Mouse (Mus musculus) neural tube, embryonic 12.5 days (tissue): Measurements from ENCODE around the gene Yy1. TPM values are rescaled to one million over a fixed set of nuclear protein-coding genes. Genes with fewer than 3 reads are reported as not detected.

Experiments used
- ATAC-seq: fragments of 200-750 bp; cut with Nextera tagmentation; 2 replicates; pipeline ENCODE4 v1.8.0; 2017; ENCODE audit warnings: low read depth, mild to moderate bottlenecking, moderate TSS enrichment, moderate library complexity; ENCODE audit not compliant: low FRiP score
- H3K27ac ChIP-seq: fragments of 300-500 bp; sonication (generic); 2 replicates; pipeline ENCODE4 v1.5.1; 2016
- H3K27me3 ChIP-seq: fragments of 300-500 bp; sonication (generic); replicated peaks from 2 replicates; pipeline ENCODE4 v1.6.1; 2016; ENCODE audit warnings: mild to moderate bottlenecking
- H3K36me3 ChIP-seq: fragments of 300-500 bp; sonication (generic); 2 replicates; pipeline ENCODE4 v1.6.1; 2016; ENCODE audit warnings: mild to moderate bottlenecking
- H3K4me1 ChIP-seq: fragments of 300-500 bp; sonication (generic); 2 replicates; pipeline ENCODE4 v1.6.1; 2016
- H3K4me2 ChIP-seq: fragments of 300-500 bp; sonication (generic); replicated peaks from 2 replicates; pipeline ENCODE4 v1.6.1; 2016; ENCODE audit warnings: mild to moderate bottlenecking
- H3K4me3 ChIP-seq: fragments of 300-500 bp; sonication (generic); 2 replicates; pipeline ENCODE4 v1.5.1; 2016
- H3K9ac ChIP-seq: fragments of 300-500 bp; sonication (generic); 2 replicates; pipeline ENCODE4 v1.6.1; 2016; ENCODE audit warnings: mild to moderate bottlenecking
- H3K9me3 ChIP-seq: fragments of 300-500 bp; sonication (generic); 2 replicates; pipeline ENCODE4 v1.6.1; 2016; ENCODE audit warnings: mild to moderate bottlenecking
- WGBS: fragments of 180-500 bp; shearing (Covaris S2); methylation state at CpG from one replicate; pipeline ENCODE4 v1.1.7; 2016; 5-methylcytosine and 5-hydroxymethylcytosine counted together
- polyA plus RNA-seq: library from polyadenylated mRNA; unstranded; fragments of >200 nt; fragmentation: Nextera tagmentation; extraction: Ambion mirVana; gene quantifications from 2 replicates; pipeline ENCODE4 v1.2.1, GENCODE M21; 2016

Gene Yy1
- polyA plus RNA-seq, 1 experiment from 2014 or later: 18.4 TPM

- peaks cover 7% of the 10 kb centered on the region; the same call in 1 of the 2 replicates for H3K9me3 ChIP-seq
- no peak overlapping the region for H3K4me3 ChIP-seq
- H3K4me2 ChIP-seq: no peak overlapping the region
- no peak overlapping the region for H3K9ac ChIP-seq
- H3K27me3 ChIP-seq: no peaks in the 10 kb centered on the region
- 96% methylated on average over 4 of the region's 4 CpGs for WGBS
- no peaks in the 10 kb centered on the region for H3K4me1 ChIP-seq
- no peak for ATAC-seq
- peaks cover 10% of the 10 kb centered on the region; the same call in 1 of the 2 replicates for H3K36me3 ChIP-seq
- no peak overlapping the region for H3K27ac ChIP-seq
Observed at GRCm38 (mm10) chr12:108785161-108785560, 7.6 kb upstream of the Yy1 start.

- Histone ChIP-seq H3K4me2 (no peak overlapping the region), H3K4me3 (no peak overlapping the region), H3K36me3 (peaks cover 10% of the 10 kb centered on the region; the same call in 1 of the 2 replicates), H3K4me1 (peaks cover 11% of the 10 kb centered on the region), H3K27ac (no peak overlapping the region), H3K9me3 (peaks cover 7% of the 10 kb centered on the region; the same call in 1 of the 2 replicates), H3K27me3 (no peaks in the 10 kb centered on the region), H3K9ac (no peak overlapping the region)
- WGBS: 93% methylated on average over 2 of the region's 2 CpGs
- ATAC-seq: no peak
Observed at GRCm38 (mm10) chr12:108787329-108787728, 5.4 kb upstream of the Yy1 start.

- under 1% methylated on average over 52 of the region's 52 CpGs for WGBS
- H3K4me2 ChIP-seq: peak overlapping the region; percentile 65
- ATAC-seq: peak; percentile 26
Observed at GRCm38 (mm10) chr12:108792152-108792545, 624 bp upstream of the Yy1 start.

GRCm38 (mm10) chr12:108793453-108793941 is 724 bp downstream of the Yy1 start:
- H3K4me1 ChIP-seq: peaks cover 34% of the 10 kb centered on the region
- H3K4me2 ChIP-seq: peak overlapping the region; percentile 65
- ATAC-seq: no peak; the same call in 1 of the 2 replicates
- H3K9me3 ChIP-seq: no peaks in the 10 kb centered on the region
- H3K4me3 ChIP-seq: peak overlapping the region; percentile 99
- H3K36me3 ChIP-seq: no peaks in the 10 kb centered on the region
- H3K27me3 ChIP-seq: no peaks in the 10 kb centered on the region
- H3K9ac ChIP-seq: peak overlapping the region; percentile 96
- H3K27ac ChIP-seq: peak overlapping the region; percentile 96
- under 1% methylated on average over 51 of the region's 71 CpGs for WGBS

More at GRCm38 (mm10) chr12:108792152-108792545, 624 bp upstream of the Yy1 start:
- Histone ChIP-seq H3K27ac (peak overlapping the region; percentile 96), H3K27me3 (no peaks in the 10 kb centered on the region), H3K9me3 (no peaks in the 10 kb centered on the region), H3K36me3 (no peaks in the 10 kb centered on the region), H3K4me1 (peaks cover 29% of the 10 kb centered on the region), H3K9ac (peak overlapping the region; percentile 96), H3K4me3 (peak overlapping the region; percentile 99)

GRCm38 (mm10) chr12:108794078-108794711 is 1.4 kb downstream of the Yy1 start:
- ATAC-seq: peak; percentile 71
- WGBS: under 1% methylated on average over 80 of the region's 94 CpGs
- H3K9ac ChIP-seq: peak overlapping the region; percentile 96
- H3K27ac ChIP-seq: peak overlapping the region; percentile 96
- H3K36me3 ChIP-seq: no peaks in the 10 kb centered on the region
- no peaks in the 10 kb centered on the region for H3K9me3 ChIP-seq
- peaks cover 35% of the 10 kb centered on the region for H3K4me1 ChIP-seq
- peak overlapping the region; percentile 65 for H3K4me2 ChIP-seq
- H3K27me3 ChIP-seq: no peaks in the 10 kb centered on the region
- peak overlapping the region; percentile 99 for H3K4me3 ChIP-seq

- H3K9ac ChIP-seq: peak overlapping the region; percentile 96
- H3K27ac ChIP-seq: no peak overlapping the region
- no peaks in the 10 kb centered on the region for H3K9me3 ChIP-seq
- no peaks in the 10 kb centered on the region for H3K27me3 ChIP-seq
- no peak for ATAC-seq
- WGBS: 32% methylated on average over 9 of the region's 9 CpGs
- no peaks in the 10 kb centered on the region for H3K36me3 ChIP-seq
- H3K4me1 ChIP-seq: peaks cover 38% of the 10 kb centered on the region
- H3K4me3 ChIP-seq: peak overlapping the region; percentile 99
- peak overlapping the region; percentile 65 for H3K4me2 ChIP-seq
Observed at GRCm38 (mm10) chr12:108794979-108795537, 2.3 kb downstream of the Yy1 start.

- Histone ChIP-seq H3K9me3 (no peaks in the 10 kb centered on the region), H3K4me3 (no peak overlapping the region), H3K27ac (no peak overlapping the region), H3K9ac (no peak overlapping the region), H3K4me1 (peaks cover 13% of the 10 kb centered on the region), H3K4me2 (no peak overlapping the region), H3K36me3 (peaks cover 3% of the 10 kb centered on the region; the same call in 1 of the 2 replicates), H3K27me3 (no peaks in the 10 kb centered on the region)
- ATAC-seq: no peak
- 91% methylated on average over 2 of the region's 2 CpGs for WGBS
Observed at GRCm38 (mm10) chr12:108801613-108802012, 8.8 kb downstream of the Yy1 start.

- ATAC-seq: no peak
- no peak overlapping the region for H3K4me3 ChIP-seq
- no peaks in the 10 kb centered on the region for H3K9me3 ChIP-seq
- H3K9ac ChIP-seq: no peak overlapping the region
- H3K27me3 ChIP-seq: no peaks in the 10 kb centered on the region
- H3K4me2 ChIP-seq: no peak overlapping the region
- no peak overlapping the region for H3K27ac ChIP-seq
- peaks cover 2% of the 10 kb centered on the region for H3K4me1 ChIP-seq
- 94% methylated on average over 2 of the region's 2 CpGs for WGBS
- peaks cover 12% of the 10 kb centered on the region for H3K36me3 ChIP-seq
Observed at GRCm38 (mm10) chr12:108804388-108804787, 11.6 kb downstream of the Yy1 start.

GRCm38 (mm10) chr12:108808465-108808864 is 15.7 kb downstream of the Yy1 start:
- 90% methylated on average over 2 of the region's 2 CpGs for WGBS
- Histone ChIP-seq H3K27me3 (no peaks in the 10 kb centered on the region), H3K4me3 (no peak overlapping the region), H3K9me3 (no peaks in the 10 kb centered on the region), H3K36me3 (peaks cover 18% of the 10 kb centered on the region), H3K4me2 (no peak overlapping the region), H3K4me1 (no peaks in the 10 kb centered on the region), H3K27ac (no peak overlapping the region), H3K9ac (no peak overlapping the region)
- no peak for ATAC-seq

- no peaks in the 10 kb centered on the region for H3K27me3 ChIP-seq
- H3K9me3 ChIP-seq: no peaks in the 10 kb centered on the region
- H3K36me3 ChIP-seq: peaks cover 30% of the 10 kb centered on the region
- no peak overlapping the region for H3K27ac ChIP-seq
- H3K4me2 ChIP-seq: no peak overlapping the region
- H3K4me3 ChIP-seq: no peak overlapping the region
- H3K9ac ChIP-seq: no peak overlapping the region
- H3K4me1 ChIP-seq: no peaks in the 10 kb centered on the region
- WGBS: 85% methylated on average over 1 of the region's 1 CpGs
- no peak for ATAC-seq
Observed at GRCm38 (mm10) chr12:108809771-108810170, 17.0 kb downstream of the Yy1 start.

- Histone ChIP-seq H3K36me3 (peaks cover 34% of the 10 kb centered on the region), H3K9me3 (no peaks in the 10 kb centered on the region), H3K4me3 (no peak overlapping the region), H3K4me1 (no peaks in the 10 kb centered on the region), H3K9ac (no peak overlapping the region), H3K4me2 (no peak overlapping the region), H3K27ac (no peak overlapping the region), H3K27me3 (no peaks in the 10 kb centered on the region)
- no peak for ATAC-seq
- 93% methylated on average over 7 of the region's 7 CpGs for WGBS
Observed at GRCm38 (mm10) chr12:108810309-108810708, 17.5 kb downstream of the Yy1 start.

GRCm38 (mm10) chr12:108811133-108811532 is 18.4 kb downstream of the Yy1 start:
- H3K27me3 ChIP-seq: no peaks in the 10 kb centered on the region
- no peak for ATAC-seq
- 66% methylated on average over 2 of the region's 2 CpGs for WGBS
- no peak overlapping the region for H3K4me3 ChIP-seq
- no peak overlapping the region for H3K4me2 ChIP-seq
- H3K27ac ChIP-seq: no peak overlapping the region
- peaks cover 36% of the 10 kb centered on the region for H3K36me3 ChIP-seq
- H3K4me1 ChIP-seq: no peaks in the 10 kb centered on the region
- H3K9me3 ChIP-seq: no peaks in the 10 kb centered on the region
- no peak overlapping the region for H3K9ac ChIP-seq
